Mouse (Mus musculus) forebrain, postnatal 0 days (tissue): ENCODE data around the gene Galt. TPM values are rescaled to one million over a fixed set of nuclear protein-coding genes. Genes with fewer than 3 reads are reported as not detected.

Experiments used
- ATAC-seq: fragments of 200-750 bp; cut with Nextera tagmentation; 2 replicates; pipeline ENCODE4 v1.8.0; 2017; ENCODE audit warnings: mild to moderate bottlenecking, moderate library complexity
- DNase-seq: peaks from one replicate; pipeline ENCODE4 v3.0.0-alpha.2; 2015
- H3K27ac ChIP-seq: fragments of 300-500 bp; sonication (generic); 2 replicates; pipeline ENCODE4 v1.5.1; 2014; ENCODE audit warnings: low read depth, mild to moderate bottlenecking, antibody characterized with exemption, low read length, moderate library complexity, mixed read lengths
- H3K27me3 ChIP-seq: fragments of 300-500 bp; sonication (generic); 2 replicates; pipeline ENCODE4 v1.6.1; 2014; ENCODE audit warnings: mild to moderate bottlenecking, low read length, mixed read lengths; ENCODE audit not compliant: insufficient read depth
- H3K36me3 ChIP-seq: fragments of 300-500 bp; sonication (generic); 2 replicates; pipeline ENCODE4 v1.6.1; 2014; ENCODE audit warnings: mild to moderate bottlenecking, moderate library complexity; ENCODE audit not compliant: insufficient read depth
- H3K4me1 ChIP-seq: fragments of 300-500 bp; sonication (generic); 2 replicates; pipeline ENCODE4 v1.6.1; 2014; ENCODE audit warnings: antibody characterized with exemption; ENCODE audit not compliant: insufficient read depth
- H3K4me2 ChIP-seq: fragments of 300-500 bp; sonication (generic); 2 replicates; pipeline ENCODE4 v1.6.1; 2014; ENCODE audit warnings: low read depth, mild to moderate bottlenecking, moderate library complexity
- H3K4me3 ChIP-seq: fragments of 300-500 bp; sonication (generic); 2 replicates; pipeline ENCODE4 v1.5.1; 2014; ENCODE audit warnings: low read depth, low read length, mixed read lengths
- H3K9ac ChIP-seq: fragments of 300-500 bp; sonication (generic); 2 replicates; pipeline ENCODE4 v1.6.1; 2014; ENCODE audit warnings: mild to moderate bottlenecking
- H3K9me3 ChIP-seq: fragments of 300-500 bp; sonication (generic); 2 replicates; pipeline ENCODE4 v1.6.1; 2016; ENCODE audit warnings: low read length
- CTCF ChIP-seq: sonication (generic); IDR thresholded peaks from 2 replicates; pipeline ENCODE4 v1.5.1; 2016; ENCODE audit warnings: antibody characterized with exemption, control low read depth, low read depth
- WGBS: fragments of 180-500 bp; shearing (Covaris S2); extraction: QIAGEN DNeasy Blood & Tissue Kit; methylation state at CpG from one replicate; pipeline ENCODE4 v1.1.7; 2014; 5-methylcytosine and 5-hydroxymethylcytosine counted together
- polyA plus RNA-seq: library from polyadenylated mRNA; unstranded; fragments of >200 nt; fragmentation: Nextera tagmentation; extraction: Ambion mirVana; gene quantifications from 2 replicates; pipeline ENCODE4 v1.2.1, GENCODE M21; 2015
- total RNA-seq: library from RNA; depleted of rRNA; stranded (reverse); fragments of >200 nt; gene quantifications from 2 replicates; pipeline ENCODE4 v1.2.3, GENCODE M21; 2014

Galt gene
- total and polyA plus RNA-seq, 2 experiments from 2014 or later = 43.1 to 43.4 TPM

DNA sequence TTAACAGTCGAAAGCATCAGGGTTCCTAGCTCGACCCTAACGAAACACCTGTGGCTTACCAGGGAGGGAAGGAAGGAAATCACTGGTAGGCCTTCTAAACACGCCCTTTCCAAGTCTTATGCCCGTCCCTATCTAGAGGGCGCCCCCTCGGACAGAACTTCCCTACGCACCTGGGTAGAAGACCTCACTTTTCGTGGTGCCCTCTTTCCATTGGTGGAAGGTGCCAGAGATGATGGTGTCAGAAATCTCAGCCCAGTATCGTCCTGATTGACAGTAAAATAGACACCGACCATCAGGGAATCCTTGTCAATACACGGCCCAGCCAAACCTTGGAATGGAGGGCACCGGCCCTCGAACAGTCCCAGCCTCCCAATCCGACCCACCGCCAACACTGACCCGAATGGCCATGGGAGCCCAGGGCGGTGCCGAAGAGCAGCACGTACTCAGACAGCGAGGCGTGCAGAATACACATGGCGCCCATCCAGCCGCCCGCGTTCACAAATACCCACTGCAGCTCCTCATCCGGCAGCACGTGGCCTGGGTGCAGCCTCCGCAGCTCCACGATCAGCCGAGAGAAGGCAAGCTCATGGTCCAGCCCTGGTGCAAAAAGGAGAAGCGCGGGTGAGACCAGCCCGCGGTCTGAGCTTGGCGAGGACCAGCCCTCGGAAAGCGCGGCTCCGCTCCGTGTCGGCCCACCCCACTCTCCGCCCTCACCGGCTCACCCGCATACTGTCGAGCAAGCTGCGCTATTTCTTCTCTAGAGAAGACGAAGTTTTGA is 14.5 kb upstream of the Galt start:
- Histone ChIP-seq H3K4me1 (peaks cover 7% of the 10 kb centered on the region; the same call in 1 of the 2 replicates), H3K4me2 (peak overlapping the region; percentile 75), H3K9ac (peak overlapping the region; percentile 71), H3K9me3 (no peaks in the 10 kb centered on the region), H3K36me3 (no peaks in the 10 kb centered on the region; the same call in 1 of the 2 replicates), H3K4me3 (peak overlapping the region; percentile 70), H3K27me3 (no peaks in the 10 kb centered on the region), H3K27ac (peak overlapping the region; percentile 81)
- ATAC-seq (peak; percentile 72), DNase-seq (peak; percentile 75)
- WGBS = 2% methylated on average over 48 of the region's 48 CpGs
- TF ChIP-seq CTCF = peak; percentile 34; the same call in 1 of the 2 replicates

DNA sequence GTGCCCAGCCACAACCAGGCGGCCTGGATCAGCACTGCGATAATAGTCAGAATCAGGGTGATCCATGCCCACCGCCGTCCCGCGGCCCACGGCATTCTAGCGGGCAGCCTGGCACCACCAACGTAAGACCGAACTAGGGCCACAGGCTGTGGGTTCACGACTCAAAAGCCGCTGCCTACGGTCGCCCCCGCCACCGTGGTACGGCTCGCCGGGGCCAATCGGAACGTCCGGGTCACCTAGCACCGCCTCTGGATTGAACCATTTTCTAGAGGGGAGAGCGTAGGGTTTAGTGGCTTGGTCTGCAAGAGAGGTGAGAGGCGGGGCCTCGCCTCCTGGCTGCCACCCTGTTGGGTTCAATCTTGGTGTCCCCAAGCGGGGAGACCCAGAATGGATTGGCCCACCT is 13.9 kb upstream of the Galt start:
- Histone ChIP-seq H3K36me3 (no peaks in the 10 kb centered on the region; the same call in 1 of the 2 replicates), H3K9me3 (no peaks in the 10 kb centered on the region)
- under 1% methylated on average over 27 of the region's 27 CpGs for WGBS

DNA sequence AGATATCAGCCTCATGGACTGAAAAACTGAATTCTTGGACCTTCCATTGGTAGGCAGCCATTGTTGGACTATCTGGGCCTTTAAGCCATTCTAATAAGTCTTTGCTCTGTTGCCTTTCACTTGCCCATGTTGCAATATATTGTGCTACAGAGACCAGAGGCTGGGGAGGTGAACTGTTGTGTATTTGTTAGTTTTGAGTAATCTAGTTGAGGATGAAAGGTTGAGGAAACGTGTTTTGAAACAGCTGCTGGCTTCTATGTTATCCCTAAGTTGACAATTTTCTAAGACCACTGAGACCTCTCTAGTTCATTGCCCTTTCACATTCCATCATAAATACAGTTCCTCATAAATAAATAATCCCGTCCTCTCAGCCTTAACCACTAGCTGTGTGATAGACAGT is 10.9 kb upstream of the Galt start:
- Histone ChIP-seq H3K27me3 (no peaks in the 10 kb centered on the region), H3K27ac (no peak overlapping the region), H3K4me2 (no peak overlapping the region), H3K9me3 (no peaks in the 10 kb centered on the region), H3K36me3 (no peaks in the 10 kb centered on the region; the same call in 1 of the 2 replicates), H3K4me3 (no peak overlapping the region), H3K4me1 (peaks cover 7% of the 10 kb centered on the region; the same call in 1 of the 2 replicates), H3K9ac (no peak overlapping the region)
- DNase-seq (no peak), ATAC-seq (no peak)
- no peak for TF ChIP-seq CTCF
- 69% methylated on average over 2 of the region's 2 CpGs for WGBS

More for the DNA sequence above, 13.9 kb upstream of the Galt start:
- no peaks in the 10 kb centered on the region for H3K27me3 ChIP-seq
- peak; percentile 97 for ATAC-seq
- TF ChIP-seq CTCF = no peak
- H3K4me2 ChIP-seq = peak overlapping the region; percentile 75
- H3K9ac ChIP-seq = peak overlapping the region; percentile 71
- H3K27ac ChIP-seq = peak overlapping the region; percentile 81
- H3K4me1 ChIP-seq = peaks cover 7% of the 10 kb centered on the region; the same call in 1 of the 2 replicates
- peak; percentile 92 for DNase-seq
- H3K4me3 ChIP-seq = peak overlapping the region; percentile 70

DNA sequence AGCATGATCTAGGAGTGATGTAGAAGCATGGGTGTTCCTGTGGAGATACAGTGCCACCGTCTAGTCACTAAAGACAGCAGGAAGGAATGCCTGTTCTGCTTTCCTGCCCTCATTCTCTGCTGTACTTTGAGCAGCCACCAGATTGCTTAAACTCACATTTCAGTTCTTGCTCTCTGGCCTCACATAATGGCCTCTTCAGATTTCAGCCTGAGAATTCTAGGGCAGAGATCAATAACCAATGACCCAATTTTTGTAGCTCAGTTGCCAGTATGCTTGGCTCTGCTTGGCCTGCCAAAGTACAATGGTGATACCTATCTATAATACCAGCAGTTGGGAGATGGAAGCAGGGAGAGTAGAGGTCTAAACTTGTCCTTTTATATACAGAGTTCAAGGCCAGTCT is 10.0 kb upstream of the Galt start:
- H3K9me3 ChIP-seq = no peaks in the 10 kb centered on the region
- H3K27ac ChIP-seq = no peak overlapping the region
- H3K4me2 ChIP-seq = no peak overlapping the region
- no peaks in the 10 kb centered on the region for H3K36me3 ChIP-seq
- no peak overlapping the region for H3K4me3 ChIP-seq
- ATAC-seq (no peak), DNase-seq (no peak)
- no peaks in the 10 kb centered on the region for H3K27me3 ChIP-seq
- WGBS = 83% methylated on average over 1 of the region's 1 CpGs
- no peak overlapping the region for H3K9ac ChIP-seq
- no peak for TF ChIP-seq CTCF
- H3K4me1 ChIP-seq = peaks cover under 1% of the 10 kb centered on the region; the same call in 1 of the 2 replicates

DNA sequence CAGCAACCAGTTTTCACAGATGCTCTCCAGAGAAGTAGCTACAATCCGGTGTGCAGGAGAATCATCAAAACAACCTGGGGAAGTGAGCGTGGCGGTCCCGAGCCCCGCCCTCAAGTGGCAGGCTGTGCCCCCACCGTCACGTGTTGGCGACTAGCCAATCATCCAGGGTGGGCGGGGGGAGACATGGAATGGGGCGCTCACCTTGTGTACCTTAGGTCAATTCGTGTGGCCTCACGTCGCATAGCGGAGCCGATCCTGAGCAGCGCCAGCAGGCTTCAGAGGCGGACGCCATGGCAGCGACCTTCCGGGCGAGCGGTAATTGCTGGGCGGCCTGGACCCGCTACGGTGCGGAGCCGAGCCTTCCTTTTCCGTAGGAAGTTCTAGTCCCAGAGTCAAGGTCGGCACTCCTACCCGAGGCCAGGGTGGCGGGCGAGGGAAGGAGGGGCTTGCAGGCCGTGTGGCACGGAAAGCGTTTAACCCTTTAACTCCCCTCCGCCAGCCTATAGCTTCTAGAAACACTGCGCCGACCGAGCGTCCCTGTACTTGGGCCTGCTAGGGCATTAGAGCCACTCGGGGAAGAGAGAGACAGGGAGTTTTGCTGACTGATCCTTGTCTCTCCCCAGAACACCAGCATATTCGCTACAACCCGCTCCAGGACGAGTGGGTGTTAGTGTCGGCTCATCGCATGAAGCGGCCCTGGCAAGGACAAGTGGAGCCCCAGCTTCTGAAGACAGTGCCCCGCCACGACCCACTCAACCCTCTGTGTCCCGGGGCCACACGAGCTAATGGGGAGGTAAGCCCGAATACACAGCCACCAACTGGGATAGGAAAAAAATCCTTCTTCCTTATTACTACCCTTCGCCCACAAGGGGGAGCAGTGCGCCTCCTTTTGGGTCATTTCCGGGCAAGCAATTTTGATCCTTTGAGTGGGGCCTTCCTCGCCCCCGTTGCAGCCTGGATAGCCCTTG is 594 bp downstream of the Galt start, which contains the start of gene Sigmar1:
TSS of gene Sigmar1 (minus strand) at position 820 of the 968 bp plus-strand sequence.
- no peaks in the 10 kb centered on the region for H3K27me3 ChIP-seq

DNA sequence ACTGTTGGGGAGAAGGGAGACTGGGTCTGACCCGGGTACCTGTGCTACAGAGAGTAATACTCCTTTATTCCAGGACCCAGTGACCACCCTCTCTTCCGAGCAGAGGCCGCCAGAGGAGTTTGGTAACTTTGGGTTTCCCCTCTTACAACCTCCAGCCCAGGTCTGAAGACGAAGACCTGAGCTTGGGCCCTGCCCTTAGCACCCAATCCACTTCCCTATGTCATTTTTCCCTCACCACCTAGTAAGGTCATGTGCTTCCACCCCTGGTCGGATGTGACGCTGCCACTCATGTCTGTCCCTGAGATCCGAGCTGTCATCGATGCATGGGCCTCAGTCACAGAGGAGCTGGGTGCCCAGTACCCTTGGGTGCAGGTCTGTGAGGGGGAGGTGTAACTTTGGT is 1.4 kb downstream of the Galt start:
- 76% methylated on average over 8 of the region's 8 CpGs for WGBS
- no peaks in the 10 kb centered on the region for H3K27me3 ChIP-seq
- 0 out of 2 replicates have a peak overlapping the region, but pooled peaks have one; percentile 80 for H3K9ac ChIP-seq
- DNase-seq = no peak
- H3K36me3 ChIP-seq = no peaks in the 10 kb centered on the region
- no peak for ATAC-seq
- peak overlapping the region; percentile 93 for H3K4me2 ChIP-seq
- peak overlapping the region; percentile 74 for H3K4me3 ChIP-seq
- H3K9me3 ChIP-seq = no peaks in the 10 kb centered on the region
- 0 out of 2 replicates have a peak, but pooled peaks cover 4% of the 10 kb centered on the region for H3K4me1 ChIP-seq
- TF ChIP-seq CTCF = no peak
- H3K27ac ChIP-seq = no peak overlapping the region

More for the DNA sequence above, 594 bp downstream of the Galt start, which contains the start of gene Sigmar1:
- peak within 1 kb of the TSS; percentile 74 for H3K4me3 ChIP-seq
- peak; percentile 91 for TF ChIP-seq CTCF
- H3K27ac ChIP-seq = peak within 1 kb of the TSS; percentile 82
- peak within 1 kb of the TSS; percentile 80 for H3K9ac ChIP-seq
- H3K4me1 ChIP-seq = 0 out of 2 replicates have a peak, but pooled peaks cover 4% of the 10 kb centered on the region
- H3K9me3 ChIP-seq = no peaks in the 10 kb centered on the region
- ATAC-seq = peak; percentile 76
- under 1% methylated on average over 57 of the region's 57 CpGs for WGBS
- DNase-seq = peak; percentile 86
- no peaks in the 10 kb centered on the region for H3K36me3 ChIP-seq
- H3K4me2 ChIP-seq = peak within 1 kb of the TSS; percentile 93
